Comparison of ENCODE assay signal across 11 mouse cellular contexts in the genomic region with DNA sequence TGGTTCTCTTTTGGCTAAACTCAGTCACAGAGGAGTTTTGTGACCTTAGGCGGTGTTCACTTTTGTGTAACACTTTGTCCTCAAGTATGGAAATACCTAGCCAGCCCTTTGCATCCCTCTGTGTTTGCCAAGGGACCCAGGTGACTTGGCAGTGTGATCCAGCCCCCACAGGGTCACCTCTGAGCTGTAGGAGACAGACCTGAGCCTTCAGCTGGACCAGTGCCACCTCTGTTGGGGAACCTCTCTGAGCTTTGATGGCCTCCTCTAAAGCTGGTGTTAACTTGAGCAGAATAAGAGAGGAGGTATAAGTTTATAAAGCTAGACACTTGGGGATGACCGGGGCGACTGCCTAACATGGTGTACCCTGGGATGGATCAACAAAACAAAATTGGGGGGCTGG. TPM values are rescaled to one million over a fixed set of nuclear protein-coding genes. Genes with fewer than 3 reads are reported as not detected.
DNase-seq lines count a peak whose midpoint lies in the region; ATAC-seq lines count a peak whose summit lies in the region.
"Had no signal": no experiment of that assay in that cellular context is flagged by ENCODE, and none has a peak within 500 bp of the region (broad histone marks: within the 10 kb centered on the region; RNA-seq: fewer than 3 reads in every experiment).

No protein-coding gene starts in this region.

- peak; percentile 71 for DNase-seq in cerebellum, adult 9-11 months
- no peak for DNase-seq in adrenal gland, adult (ENCODE audit: inconsistent age in 2 of 2, low spot score in 1 of 2)
- DNase-seq in right cerebral cortex, postnatal 25 days, result no peak
- DNase-seq in adrenal gland, postnatal 10 days, result no peak
- DNase-seq: kidney, postnatal 4 days; left cerebral cortex, postnatal 4 days had no signal

- no peak for ATAC-seq in embryonic facial prominence, embryonic 13.5 days (ENCODE audit: insufficient number of reproducible peaks, insufficient read depth, low FRiP score, low TSS enrichment, low read depth)
- ATAC-seq in hindbrain, embryonic 13.5 days (ENCODE audit: low FRiP score), result no peak
- no peak for ATAC-seq in midbrain, embryonic 13.5 days
- no peak for ATAC-seq in granulocyte monocyte progenitor cell, adult 5-6 weeks (replicated peaks; ENCODE audit: poor library complexity, severe bottlenecking)
- ATAC-seq: CD4-positive, CD25-positive, alpha-beta regulatory T cell, adult 4 months had no signal

- peak overlapping the region; percentile 25 for H3K4me2 ChIP-seq in embryonic facial prominence, embryonic 13.5 days
- H3K4me2 ChIP-seq in hindbrain, embryonic 13.5 days, result peak overlapping the region; percentile 69
- peak overlapping the region; percentile 75 for H3K4me2 ChIP-seq in midbrain, embryonic 13.5 days (replicated peaks)

- H3K9ac ChIP-seq in embryonic facial prominence, embryonic 13.5 days, result no peak overlapping the region
- peak overlapping the region; percentile 84 for H3K9ac ChIP-seq in hindbrain, embryonic 13.5 days
- no peak overlapping the region for H3K9ac ChIP-seq in midbrain, embryonic 13.5 days (replicated peaks)

- no peak overlapping the region for H3K4me3 ChIP-seq in embryonic facial prominence, embryonic 13.5 days
- peak overlapping the region; percentile 66 for H3K4me3 ChIP-seq in hindbrain, embryonic 13.5 days
- H3K4me3 ChIP-seq in midbrain, embryonic 13.5 days (replicated peaks), result peak overlapping the region; percentile 58

- H3K27ac ChIP-seq in embryonic facial prominence, embryonic 13.5 days, result no peak overlapping the region
- H3K27ac ChIP-seq in hindbrain, embryonic 13.5 days, result no peak overlapping the region
- H3K27ac ChIP-seq in midbrain, embryonic 13.5 days, result no peak overlapping the region

- peaks cover 12% of the 10 kb centered on the region; the same call in 1 of the 2 replicates for H3K36me3 ChIP-seq in embryonic facial prominence, embryonic 13.5 days
- peaks cover 30% of the 10 kb centered on the region for H3K36me3 ChIP-seq in hindbrain, embryonic 13.5 days
- peaks cover 30% of the 10 kb centered on the region for H3K36me3 ChIP-seq in midbrain, embryonic 13.5 days

- 96% methylated on average over 3 of the region's 3 CpGs for WGBS in embryonic facial prominence, embryonic 13.5 days
- 97% methylated on average over 3 of the region's 3 CpGs for WGBS in hindbrain, embryonic 13.5 days
- WGBS in midbrain, embryonic 13.5 days, result 95% methylated on average over 3 of the region's 3 CpGs

- H3K27me3 ChIP-seq in embryonic facial prominence, embryonic 13.5 days, result no peaks in the 10 kb centered on the region
- no peaks in the 10 kb centered on the region for H3K27me3 ChIP-seq in hindbrain, embryonic 13.5 days
- H3K27me3 ChIP-seq in midbrain, embryonic 13.5 days, result peaks cover 17% of the 10 kb centered on the region; the same call in 1 of the 2 replicates

- H3K9me3 ChIP-seq in embryonic facial prominence, embryonic 13.5 days, result no peaks in the 10 kb centered on the region
- no peaks in the 10 kb centered on the region for H3K9me3 ChIP-seq in hindbrain, embryonic 13.5 days
- no peaks in the 10 kb centered on the region for H3K9me3 ChIP-seq in midbrain, embryonic 13.5 days

- H3K4me1 ChIP-seq in embryonic facial prominence, embryonic 13.5 days, result peaks cover 12% of the 10 kb centered on the region; the same call in 1 of the 2 replicates
- H3K4me1 ChIP-seq in hindbrain, embryonic 13.5 days (replicated peaks), result peaks cover 26% of the 10 kb centered on the region
- peaks cover 26% of the 10 kb centered on the region for H3K4me1 ChIP-seq in midbrain, embryonic 13.5 days (replicated peaks)

RNA-seq across cellular contexts. Expression of a gene that starts 1.4 kb away (rescaled TPM):
- polyA plus RNA-seq in embryonic facial prominence, embryonic 13.5 days (2015; fragmentation: Nextera tagmentation; extraction: Ambion mirVana), result 37.8 and 38.7 TPM in 2 replicates
- polyA plus RNA-seq in hindbrain, embryonic 13.5 days (2015; fragmentation: Nextera tagmentation; extraction: Ambion mirVana), result 31.6 and 36.6 TPM in 2 replicates
- polyA plus RNA-seq in midbrain, embryonic 13.5 days (2015; fragmentation: Nextera tagmentation; extraction: Ambion mirVana), result 38.3 and 42.6 TPM in 2 replicates
- total RNA-seq in granulocyte monocyte progenitor cell, adult 5-6 weeks (2014; fragmentation: Nextera tagmentation), result 44.7 and 55.4 TPM in 2 replicates
- total RNA-seq in granulocyte monocyte progenitor cell, adult 5-6 weeks (2017), result 20.6 and 32.3 TPM in 2 replicates
- 10 to 100 TPM; 87.8 to 88.2 TPM for total RNA-seq in adrenal gland, postnatal 10 days (2021)

RNA-seq across cellular contexts. Expression of a gene that starts 14.2 kb away (rescaled TPM):
- 54.1 and 57.4 TPM in 2 replicates for polyA plus RNA-seq in embryonic facial prominence, embryonic 13.5 days (2015; fragmentation: Nextera tagmentation; extraction: Ambion mirVana)
- 57.4 and 62.3 TPM in 2 replicates for polyA plus RNA-seq in hindbrain, embryonic 13.5 days (2015; fragmentation: Nextera tagmentation; extraction: Ambion mirVana)
- 53.1 and 58.0 TPM in 2 replicates for polyA plus RNA-seq in midbrain, embryonic 13.5 days (2015; fragmentation: Nextera tagmentation; extraction: Ambion mirVana)
- total RNA-seq in granulocyte monocyte progenitor cell, adult 5-6 weeks (2014; fragmentation: Nextera tagmentation), result 34.4 and 60.8 TPM in 2 replicates
- total RNA-seq in granulocyte monocyte progenitor cell, adult 5-6 weeks (2017), result 20.1 and 30.7 TPM in 2 replicates
- total RNA-seq in adrenal gland, postnatal 10 days (2021), result 10 to 100 TPM; 34.4 to 35.2 TPM

RNA-seq across cellular contexts. Expression of a gene that starts 22.4 kb away (rescaled TPM):
- 2,193 and 2,304 TPM in 2 replicates for polyA plus RNA-seq in embryonic facial prominence, embryonic 13.5 days (2015; fragmentation: Nextera tagmentation; extraction: Ambion mirVana)
- polyA plus RNA-seq in hindbrain, embryonic 13.5 days (2015; fragmentation: Nextera tagmentation; extraction: Ambion mirVana), result 193 and 202 TPM in 2 replicates
- 109 and 125 TPM in 2 replicates for polyA plus RNA-seq in midbrain, embryonic 13.5 days (2015; fragmentation: Nextera tagmentation; extraction: Ambion mirVana)
- total RNA-seq in granulocyte monocyte progenitor cell, adult 5-6 weeks (2014; fragmentation: Nextera tagmentation), result 677 and 745 TPM in 2 replicates
- total RNA-seq in granulocyte monocyte progenitor cell, adult 5-6 weeks (2017), result 746 and 991 TPM in 2 replicates
- 100 to 1,000 TPM; 601 to 606 TPM for total RNA-seq in adrenal gland, postnatal 10 days (2021)

RNA-seq across cellular contexts. Expression of a gene that starts 35.2 kb away (rescaled TPM):
- polyA plus RNA-seq in embryonic facial prominence, embryonic 13.5 days (2015; fragmentation: Nextera tagmentation; extraction: Ambion mirVana), result 18.7 and 23.2 TPM in 2 replicates
- 62.7 and 64.3 TPM in 2 replicates for polyA plus RNA-seq in hindbrain, embryonic 13.5 days (2015; fragmentation: Nextera tagmentation; extraction: Ambion mirVana)
- polyA plus RNA-seq in midbrain, embryonic 13.5 days (2015; fragmentation: Nextera tagmentation; extraction: Ambion mirVana), result 55.8 and 63.2 TPM in 2 replicates
- 10.6 and 19.8 TPM in 2 replicates for total RNA-seq in granulocyte monocyte progenitor cell, adult 5-6 weeks (2014; fragmentation: Nextera tagmentation)
- total RNA-seq in granulocyte monocyte progenitor cell, adult 5-6 weeks (2017), result 4.0 and 6.4 TPM in 2 replicates
- total RNA-seq in adrenal gland, postnatal 10 days (2021), result 1 to 10 TPM; 5.2 to 6.1 TPM

RNA-seq across cellular contexts. Expression of a gene that starts 49.3 kb away (rescaled TPM):
- 53.3 and 54.4 TPM in 2 replicates for polyA plus RNA-seq in embryonic facial prominence, embryonic 13.5 days (2015; fragmentation: Nextera tagmentation; extraction: Ambion mirVana)
- polyA plus RNA-seq in hindbrain, embryonic 13.5 days (2015; fragmentation: Nextera tagmentation; extraction: Ambion mirVana), result 3.8 and 4.5 TPM in 2 replicates
- 2.5 and 4.9 TPM in 2 replicates for polyA plus RNA-seq in midbrain, embryonic 13.5 days (2015; fragmentation: Nextera tagmentation; extraction: Ambion mirVana)
- total RNA-seq in granulocyte monocyte progenitor cell, adult 5-6 weeks (2014; fragmentation: Nextera tagmentation), result 58.0 and 70.8 TPM in 2 replicates
- 19.3 and 29.4 TPM in 2 replicates for total RNA-seq in granulocyte monocyte progenitor cell, adult 5-6 weeks (2017)
- total RNA-seq in adrenal gland, postnatal 10 days (2021), result 10 to 100 TPM; 11.7 to 17.1 TPM

Comparison
In these comparisons a context has a peak if more than half of its experiments do, and no peak if none do; other contexts are left out.
1. H3K4me2 ChIP-seq: peak in every context shown above with its lines; median percentile 75 in midbrain, embryonic 13.5 days; 69 in hindbrain, embryonic 13.5 days; 25 in embryonic facial prominence, embryonic 13.5 days.
2. RNA of a gene that starts 22.4 kb away (polyA plus RNA-seq): 2,193 to 2,304 TPM in embryonic facial prominence, embryonic 13.5 days; 193 to 202 TPM in hindbrain, embryonic 13.5 days and 109 to 125 TPM in midbrain, embryonic 13.5 days; every median in the first group is over 10 times any median in the second.